Mouse (Mus musculus): ENCODE data around the gene Mknk1. TPM values are rescaled to one million over a fixed set of nuclear protein-coding genes. Genes with fewer than 3 reads are reported as not detected.

The Mknk1 gene
- total and polyA plus RNA-seq, 3 experiments = 25.8 to 38.5 TPM; not detected in 1

DNA sequence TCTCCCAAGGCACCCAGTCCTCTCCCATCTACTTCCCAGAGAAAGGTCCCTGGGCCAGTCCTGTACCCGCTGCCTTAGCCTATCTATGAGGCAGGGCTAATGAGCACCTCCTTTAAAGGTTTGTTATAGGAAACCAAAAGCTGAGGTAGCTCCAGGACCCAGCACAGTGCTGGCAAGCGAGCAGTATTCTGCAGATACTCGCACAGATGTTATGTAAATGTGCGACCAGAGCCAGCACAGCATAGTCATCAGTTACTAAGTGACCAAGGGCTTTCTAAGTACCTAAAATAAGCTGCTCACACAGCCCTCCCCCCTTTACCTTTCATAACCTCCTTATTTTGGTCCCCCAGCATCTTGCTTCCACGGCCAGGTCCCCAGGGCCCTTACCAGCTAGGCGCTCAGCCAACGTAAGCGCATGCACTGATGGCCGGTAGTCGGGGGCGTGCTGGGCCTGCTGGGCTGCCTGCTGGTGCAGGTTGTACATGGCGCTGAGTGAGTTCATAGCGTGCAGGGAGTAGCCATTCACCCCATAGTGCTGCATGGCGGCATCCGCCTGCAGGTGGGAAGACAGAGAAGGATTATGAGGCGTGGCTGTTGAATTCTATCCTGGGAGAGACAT lies 84.4 kb downstream of the Mknk1 start:
- no peaks in the 10 kb centered on the region for H3K9me3 ChIP-seq (replicated peaks; ENCODE audit: insufficient read depth, low read length)
- H3K79me2 ChIP-seq (ENCODE audit: control insufficient read depth, insufficient read depth, low read length, poor library complexity) = no peaks in the 10 kb centered on the region
- H3K9ac ChIP-seq (ENCODE audit: control insufficient read depth, low read depth, low read length, poor library complexity, severe bottlenecking) = no peak overlapping the region
- no peak overlapping the region for H3K27ac ChIP-seq (ENCODE audit: control insufficient read depth, low read depth, low read length)
- no peaks in the 10 kb centered on the region for H3K36me3 ChIP-seq (ENCODE audit: control insufficient read depth in 1 of 2, insufficient read depth in 2 of 2, low read length in 2 of 2)
- H3K4me1 ChIP-seq (ENCODE audit: control insufficient read depth in 1 of 2, insufficient read depth in 2 of 2, low read length in 2 of 2) = no peaks in the 10 kb centered on the region
- TF ChIP-seq TAL1 (IDR thresholded peaks at IDR 0.05; ENCODE audit: low read length) (no peak), NRF1 (IDR thresholded peaks at IDR 0.05; ENCODE audit: insufficient read depth, low read depth, low read length, poor library complexity, severe bottlenecking) (no peak), HCFC1 (IDR thresholded peaks at IDR 0.05; ENCODE audit: low read depth, low read length) (no peak), POLR2AphosphoS5 (IDR thresholded peaks at IDR 0.05; ENCODE audit: borderline replicate concordance, low read depth, low read length) (no peak), EP300 (IDR thresholded peaks at IDR 0.05; ENCODE audit: low read depth in 1 of 2, low read length in 2 of 2) (no peak), MYC (IDR thresholded peaks at IDR 0.05; ENCODE audit: low read depth, low read length) (no peak), CHD1 (IDR thresholded peaks at IDR 0.05; ENCODE audit: low read depth, low read length) (no peak), UBTF (IDR thresholded peaks at IDR 0.05; ENCODE audit: borderline replicate concordance, insufficient read depth, low read depth, low read length) (no peak)
- peaks cover 0 to 1% of the 10 kb centered on the region in 2 experiments; a peak in 2 of 4 replicates for H3K27me3 ChIP-seq (ENCODE audit: control insufficient read depth in 1 of 2, insufficient read depth in 2 of 2, low read length in 2 of 2)
- H3K4me3 ChIP-seq (ENCODE audit: control insufficient read depth in 1 of 2, insufficient read depth in 1 of 2, low read depth in 2 of 2, low read length in 2 of 2) = no peak overlapping the region
- no peak for DNase-seq (ENCODE audit: low read depth, low spot score)

GRCm38 (mm10) chr4:115927637-115928036 lies 88.6 kb downstream of the Mknk1 start:
- Histone ChIP-seq H3K9me3 (replicated peaks; ENCODE audit: insufficient read depth, low read length) (no peaks in the 10 kb centered on the region), H3K9ac (ENCODE audit: control insufficient read depth, low read depth, low read length, poor library complexity, severe bottlenecking) (no peak overlapping the region), H3K4me3 (ENCODE audit: control insufficient read depth in 1 of 2, insufficient read depth in 1 of 2, low read depth in 2 of 2, low read length in 2 of 2) (no peak overlapping the region), H3K4me1 (ENCODE audit: control insufficient read depth in 1 of 2, insufficient read depth in 2 of 2, low read length in 2 of 2) (no peaks in the 10 kb centered on the region), H3K79me2 (ENCODE audit: control insufficient read depth, insufficient read depth, low read length, poor library complexity) (no peaks in the 10 kb centered on the region), H3K27me3 (ENCODE audit: control insufficient read depth in 1 of 2, insufficient read depth in 2 of 2, low read length in 2 of 2) (peaks cover 0 to 3% of the 10 kb centered on the region in 2 experiments; a peak in 3 of 4 replicates), H3K36me3 (ENCODE audit: control insufficient read depth in 1 of 2, insufficient read depth in 2 of 2, low read length in 2 of 2) (no peaks in the 10 kb centered on the region), H3K27ac (ENCODE audit: control insufficient read depth, low read depth, low read length) (no peak overlapping the region)
- DNase-seq (ENCODE audit: low read depth, low spot score) = no peak
- TF ChIP-seq JUND (IDR thresholded peaks at IDR 0.05; ENCODE audit: low read depth, low read length) (no peak), RCOR1 (IDR thresholded peaks at IDR 0.05; ENCODE audit: low read depth, low read length) (no peak), MAZ (IDR thresholded peaks at IDR 0.05; ENCODE audit: low read depth, low read length) (no peak), NELFE (IDR thresholded peaks at IDR 0.05; ENCODE audit: low read depth, low read length) (no peak), MYB (IDR thresholded peaks at IDR 0.05; ENCODE audit: low read depth, low read length) (no peak), MAFK (IDR thresholded peaks at IDR 0.05; ENCODE audit: borderline replicate concordance, low read depth, low read length) (no peak), POLR2AphosphoS5 (IDR thresholded peaks at IDR 0.05; ENCODE audit: borderline replicate concordance, low read depth, low read length) (no peak), POLR2A (IDR thresholded peaks at IDR 0.05; ENCODE audit: control insufficient read depth in 1 of 2, insufficient read depth in 1 of 2, low read depth in 1 of 2, low read length in 2 of 2, poor library complexity in 1 of 2) (no peak), USF2 (IDR thresholded peaks at IDR 0.05; ENCODE audit: borderline replicate concordance in 1 of 2, insufficient read depth in 1 of 2, low read depth in 1 of 2, low read length in 2 of 2) (no peak), MEF2A (IDR thresholded peaks at IDR 0.05; ENCODE audit: extremely low read depth, insufficient replicate concordance, low read depth, low read length, poor library complexity, severe bottlenecking) (no peak), TCF12 (IDR thresholded peaks at IDR 0.05; ENCODE audit: low read depth, low read length) (no peak), USF1 (IDR thresholded peaks at IDR 0.05; ENCODE audit: low read depth, low read length) (no peak), HCFC1 (IDR thresholded peaks at IDR 0.05; ENCODE audit: low read depth, low read length) (no peak), CTCF (IDR thresholded peaks at IDR 0.05 in 2 of 3, conservative IDR thresholded peaks at IDR 0.05 in 1 of 3; ENCODE audit: control insufficient read depth in 1 of 3, insufficient read depth in 1 of 3, low read depth in 2 of 3, low read length in 3 of 3, poor library complexity in 1 of 3, severe bottlenecking in 1 of 3) (no peak), SIN3A (IDR thresholded peaks at IDR 0.05; ENCODE audit: low read length) (no peak)

Data from MEL (cell line).